Mouse (Mus musculus) heart, adult 11 months (tissue): ENCODE results near the gene Awat2.
"Not testable (repeated sequence)": the region's sequence is repeated elsewhere in the genome, so short reads cannot be mapped to it uniquely, and the experiment has no call there.

Experiments
- DNase-seq: peaks from one replicate; pipeline ENCODE4 v3.0.0; 2022

The Awat2 gene

GRCm38 (mm10) chrX:100442617-100443016 is at the start of gene Awat2:
Gene Awat2 (minus strand): TSS chrX:100442717.
- DNase-seq, result not testable (repeated sequence)

GRCm38 (mm10) chrX:100480317-100480716 is 37.8 kb upstream of the Awat2 start:
- peak; percentile 94 for DNase-seq

- peak; percentile 86 for DNase-seq
These were observed 33.2 kb upstream of the Awat2 start for GRCm38 (mm10) chrX:100475569-100476223.

GRCm38 (mm10) chrX:100471491-100471890 is 29.0 kb upstream of the Awat2 start:
- DNase-seq, result peak; percentile 82

GRCm38 (mm10) chrX:100470126-100470525 is 27.6 kb upstream of the Awat2 start:
- DNase-seq, result peak; percentile 74

GRCm38 (mm10) chrX:100468047-100468446 is 25.5 kb upstream of the Awat2 start:
- DNase-seq, result peak; percentile 18

GRCm38 (mm10) chrX:100443532-100443931 is 1.0 kb upstream of the Awat2 start:
- DNase-seq, result no peak

GRCm38 (mm10) chrX:100432311-100432710 is 10.2 kb downstream of the Awat2 start:
- no peak for DNase-seq

- no peak for DNase-seq
These were observed 13.8 kb downstream of the Awat2 start, which contains the start of gene Otud6a for GRCm38 (mm10) chrX:100428693-100429092. Gene Otud6a (plus strand): TSS chrX:100429013.

GRCm38 (mm10) chrX:100409245-100409644 is 33.3 kb downstream of the Awat2 start:
- no peak for DNase-seq

- DNase-seq, result no peak
These were observed 40.9 kb downstream of the Awat2 start for GRCm38 (mm10) chrX:100401657-100402056.

GRCm38 (mm10) chrX:100400900-100401299 is 41.6 kb downstream of the Awat2 start:
- DNase-seq, result no peak

GRCm38 (mm10) chrX:100395026-100395425 is 47.5 kb downstream of the Awat2 start:
- DNase-seq, result no peak

GRCm38 (mm10) chrX:100394223-100394861 is 48.2 kb downstream of the Awat2 start:
- DNase-seq, result no peak

GRCm38 (mm10) chrX:100392304-100392703 is 50.2 kb downstream of the Awat2 start:
- DNase-seq, result no peak

GRCm38 (mm10) chrX:100389887-100390286 is 52.6 kb downstream of the Awat2 start:
- no peak for DNase-seq

- DNase-seq, result no peak
These were observed 85.5 kb downstream of the Awat2 start for GRCm38 (mm10) chrX:100356974-100357373.
